Mouse (Mus musculus) kidney, postnatal 0 days (tissue): ENCODE measurements around the gene Slc24a4. TPM values are rescaled to one million over a fixed set of nuclear protein-coding genes. Genes with fewer than 3 reads are reported as not detected.

Experiments
- ATAC-seq: fragments of 200-750 bp; cut with Nextera tagmentation; replicated peaks from 2 replicates; pipeline ENCODE4 v1.8.0; 2017; ENCODE audit warnings: low read depth, moderate number of reproducible peaks, moderate TSS enrichment, moderate library complexity; ENCODE audit not compliant: low FRiP score
- DNase-seq: peaks from one replicate; pipeline ENCODE4 v3.0.0-alpha.2; 2016; ENCODE audit warnings: low spot score
- H3K27ac ChIP-seq: fragments of 300-500 bp; sonication (generic); 2 replicates; pipeline ENCODE4 v1.5.1; 2014; ENCODE audit warnings: mild to moderate bottlenecking
- H3K27me3 ChIP-seq: fragments of 300-500 bp; sonication (generic); 2 replicates; pipeline ENCODE4 v1.6.1; 2014; ENCODE audit warnings: low read length, mixed read lengths; ENCODE audit not compliant: insufficient read depth
- H3K36me3 ChIP-seq: fragments of 300-500 bp; sonication (generic); 2 replicates; pipeline ENCODE4 v1.6.1; 2014; ENCODE audit warnings: low read length, mixed read lengths; ENCODE audit not compliant: insufficient read depth
- H3K4me1 ChIP-seq: fragments of 300-500 bp; sonication (generic); replicated peaks from 2 replicates; pipeline ENCODE4 v1.6.1; 2014; ENCODE audit warnings: antibody characterized with exemption, low read length, mixed read lengths; ENCODE audit not compliant: insufficient read depth
- H3K4me2 ChIP-seq: fragments of 300-500 bp; sonication (generic); 2 replicates; pipeline ENCODE4 v1.6.1; 2014; ENCODE audit warnings: mild to moderate bottlenecking, low read length, moderate library complexity, mixed read lengths
- H3K4me3 ChIP-seq: fragments of 300-500 bp; sonication (generic); replicated peaks from 2 replicates; pipeline ENCODE4 v1.5.1; 2014; ENCODE audit warnings: low read depth, low read length
- H3K9ac ChIP-seq: fragments of 300-500 bp; sonication (generic); 2 replicates; pipeline ENCODE4 v1.6.1; 2014; ENCODE audit warnings: low read depth, low read length
- H3K9me3 ChIP-seq: fragments of 300-500 bp; sonication (generic); replicated peaks from 2 replicates; pipeline ENCODE4 v1.6.1; 2016; ENCODE audit warnings: low read length, inconsistent platforms, mixed read lengths
- CTCF ChIP-seq: IDR thresholded peaks from 2 replicates; pipeline ENCODE4 v1.5.1; 2016; ENCODE audit warnings: antibody characterized with exemption, low read depth, mild to moderate bottlenecking, moderate library complexity
- WGBS: fragments of 180-500 bp; shearing (Covaris S2); extraction: QIAGEN DNeasy Blood & Tissue Kit; methylation state at CpG from one replicate; pipeline ENCODE4 v1.1.7; 2014; 5-methylcytosine and 5-hydroxymethylcytosine counted together
- polyA plus RNA-seq: library from polyadenylated mRNA; unstranded; fragments of >200 nt; fragmentation: Nextera tagmentation; extraction: Ambion mirVana; gene quantifications from 2 replicates; pipeline ENCODE4 v1.2.1, GENCODE M21; 2015

Slc24a4 gene
- polyA plus RNA-seq, 1 experiment from 2014 or later, result not detected

DNA sequence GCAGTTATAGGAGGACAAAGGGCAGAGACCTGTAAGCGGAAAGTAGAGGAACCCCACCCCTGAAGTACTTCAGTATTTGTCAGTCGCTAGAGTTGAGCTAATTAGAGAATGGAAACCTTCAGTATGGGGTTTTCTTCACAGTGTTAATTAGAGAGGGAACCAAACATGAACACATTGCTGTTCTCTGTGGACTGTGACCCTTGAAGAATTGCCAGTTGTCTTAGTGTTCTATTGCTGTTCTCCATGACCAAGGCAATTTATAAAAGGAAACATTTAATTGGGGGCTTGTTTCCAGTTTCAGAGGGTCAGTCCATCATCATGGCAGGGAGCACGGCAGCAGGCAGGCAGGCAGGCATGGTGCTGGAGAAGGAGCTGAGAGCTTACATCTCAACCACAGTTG is 107.0 kb downstream of the Slc24a4 start:
- Histone ChIP-seq H3K4me3 (no peak overlapping the region), H3K9ac (no peak overlapping the region), H3K4me1 (no peaks in the 10 kb centered on the region), H3K27ac (no peak overlapping the region), H3K27me3 (no peaks in the 10 kb centered on the region), H3K4me2 (no peak overlapping the region), H3K9me3 (no peaks in the 10 kb centered on the region), H3K36me3 (no peaks in the 10 kb centered on the region)
- DNase-seq (no peak), ATAC-seq (no peak)
- no peak for TF ChIP-seq CTCF
- 68% methylated on average over 3 of the region's 3 CpGs for WGBS

DNA sequence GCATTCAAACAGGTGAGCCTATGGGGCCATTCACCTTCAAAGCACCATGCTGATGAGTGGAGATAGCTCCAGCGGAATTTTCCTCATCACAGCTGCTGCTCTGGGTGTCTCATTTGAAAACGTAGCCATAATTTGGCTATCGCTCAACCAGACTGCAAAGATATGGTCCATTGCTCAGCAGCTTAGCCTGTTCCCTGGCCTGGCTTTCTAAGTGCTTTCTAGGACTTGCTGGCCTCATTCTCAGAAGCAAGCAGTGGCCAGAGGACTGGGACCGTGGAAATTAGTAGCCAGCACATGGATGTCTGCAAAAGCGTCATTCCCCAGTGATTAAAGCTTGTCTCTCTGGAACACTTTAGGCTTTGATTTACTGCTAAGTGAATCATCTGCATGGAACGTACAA is 107.8 kb downstream of the Slc24a4 start:
- no peak overlapping the region for H3K27ac ChIP-seq
- no peaks in the 10 kb centered on the region for H3K27me3 ChIP-seq
- H3K9ac ChIP-seq, result no peak overlapping the region
- ATAC-seq (no peak), DNase-seq (no peak)
- H3K4me3 ChIP-seq, result no peak overlapping the region
- no peak overlapping the region for H3K4me2 ChIP-seq
- no peaks in the 10 kb centered on the region for H3K4me1 ChIP-seq
- 68% methylated on average over 6 of the region's 6 CpGs for WGBS
- H3K36me3 ChIP-seq, result no peaks in the 10 kb centered on the region
- no peaks in the 10 kb centered on the region for H3K9me3 ChIP-seq
- no peak for TF ChIP-seq CTCF

DNA sequence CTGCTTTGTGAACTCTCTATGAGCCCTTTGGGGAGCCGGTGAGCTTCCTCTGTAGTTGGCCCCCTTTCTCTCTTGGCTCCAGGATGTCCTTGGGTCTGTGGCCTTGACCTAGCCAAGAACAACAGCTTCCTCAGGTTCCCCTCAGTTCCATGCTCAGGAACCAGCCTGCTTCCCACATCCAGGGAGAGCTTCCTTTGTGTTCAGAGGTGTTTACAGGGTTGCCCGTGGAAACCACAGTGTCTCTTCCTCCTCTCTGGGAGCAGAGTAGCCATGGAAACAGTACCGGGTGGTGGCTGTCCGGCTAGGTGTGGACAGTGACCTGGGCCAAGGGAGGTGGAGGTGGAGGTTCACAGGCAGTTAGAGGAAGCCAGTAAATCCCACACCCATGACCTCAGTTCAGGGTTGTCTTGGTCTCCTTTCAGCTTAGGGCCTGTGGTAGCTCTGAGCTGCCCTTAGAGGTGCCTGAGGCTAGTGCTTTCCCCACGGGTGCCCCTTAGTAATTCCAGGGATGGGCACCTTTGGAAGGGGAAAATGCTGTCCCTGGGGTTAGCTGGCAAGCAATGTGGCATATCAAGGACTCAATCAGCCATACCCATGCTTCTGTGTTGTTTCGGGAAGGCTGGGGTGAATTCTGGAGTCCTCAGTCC is 113.7 kb downstream of the Slc24a4 start:
- H3K4me1 ChIP-seq, result no peaks in the 10 kb centered on the region
- H3K9me3 ChIP-seq, result no peaks in the 10 kb centered on the region
- DNase-seq, result peak; percentile 46
- H3K4me2 ChIP-seq, result no peak overlapping the region
- H3K9ac ChIP-seq, result no peak overlapping the region
- H3K27me3 ChIP-seq, result no peaks in the 10 kb centered on the region
- no peak overlapping the region for H3K4me3 ChIP-seq
- no peaks in the 10 kb centered on the region for H3K36me3 ChIP-seq
- H3K27ac ChIP-seq, result no peak overlapping the region
- TF ChIP-seq CTCF, result no peak
- 51% methylated on average over 6 of the region's 6 CpGs for WGBS
- ATAC-seq, result peak; percentile 54; the same call in 1 of the 2 replicates

DNA sequence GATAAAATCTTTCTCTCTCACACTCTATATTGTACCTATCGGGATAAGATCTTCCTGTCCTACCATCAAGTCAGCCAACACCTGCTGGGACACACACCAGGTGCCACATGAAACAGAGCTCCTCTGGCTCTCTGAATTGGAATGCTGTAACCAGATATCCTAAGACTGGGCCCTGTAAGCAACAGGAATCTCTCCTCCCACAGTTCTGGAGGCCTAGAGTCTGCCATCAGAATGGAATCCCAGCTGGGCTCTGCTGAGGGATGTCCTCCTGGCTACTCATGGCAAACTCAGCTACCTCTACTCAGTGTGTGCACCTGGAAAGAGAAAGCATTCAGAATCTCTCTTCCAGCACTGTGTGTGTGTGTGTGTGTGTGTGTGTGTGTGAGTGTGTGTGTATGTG is 115.4 kb downstream of the Slc24a4 start:
- WGBS, result 36% methylated on average over 1 of the region's 1 CpGs
- peak; percentile 71 for ATAC-seq
- peak; percentile 75 for DNase-seq

DNA sequence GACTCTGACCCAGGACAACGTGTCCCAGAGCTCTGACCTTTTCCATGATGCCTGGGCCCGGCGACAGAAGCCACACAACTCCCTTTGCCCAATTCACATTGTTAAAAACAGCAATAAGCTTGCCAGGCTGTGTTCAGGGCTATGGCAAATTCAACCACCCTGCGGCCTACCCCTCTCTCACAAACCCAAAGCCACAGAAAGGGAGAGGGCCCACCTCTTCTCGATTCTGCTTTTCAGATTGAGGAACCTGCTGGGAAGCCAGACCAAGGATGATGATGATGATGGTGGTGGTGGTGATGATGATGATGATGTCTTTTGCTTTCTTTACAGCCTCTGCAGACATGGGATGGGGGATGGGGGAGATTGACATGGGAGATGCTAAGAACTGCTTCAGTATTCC is 117.7 kb downstream of the Slc24a4 start:
- DNase-seq (no peak), ATAC-seq (no peak)
- WGBS, result 94% methylated on average over 5 of the region's 5 CpGs
- no peak for TF ChIP-seq CTCF
- Histone ChIP-seq H3K9me3 (no peaks in the 10 kb centered on the region), H3K36me3 (no peaks in the 10 kb centered on the region), H3K4me3 (no peak overlapping the region), H3K4me2 (no peak overlapping the region), H3K9ac (no peak overlapping the region), H3K4me1 (no peaks in the 10 kb centered on the region), H3K27ac (no peak overlapping the region), H3K27me3 (no peaks in the 10 kb centered on the region)

More for the DNA sequence above, 115.4 kb downstream of the Slc24a4 start:
- no peaks in the 10 kb centered on the region for H3K9me3 ChIP-seq
- no peak for TF ChIP-seq CTCF
- no peaks in the 10 kb centered on the region for H3K4me1 ChIP-seq
- H3K4me2 ChIP-seq, result no peak overlapping the region
- no peak overlapping the region for H3K27ac ChIP-seq
- H3K36me3 ChIP-seq, result no peaks in the 10 kb centered on the region
- H3K4me3 ChIP-seq, result no peak overlapping the region
- H3K27me3 ChIP-seq, result no peaks in the 10 kb centered on the region
- H3K9ac ChIP-seq, result no peak overlapping the region

DNA sequence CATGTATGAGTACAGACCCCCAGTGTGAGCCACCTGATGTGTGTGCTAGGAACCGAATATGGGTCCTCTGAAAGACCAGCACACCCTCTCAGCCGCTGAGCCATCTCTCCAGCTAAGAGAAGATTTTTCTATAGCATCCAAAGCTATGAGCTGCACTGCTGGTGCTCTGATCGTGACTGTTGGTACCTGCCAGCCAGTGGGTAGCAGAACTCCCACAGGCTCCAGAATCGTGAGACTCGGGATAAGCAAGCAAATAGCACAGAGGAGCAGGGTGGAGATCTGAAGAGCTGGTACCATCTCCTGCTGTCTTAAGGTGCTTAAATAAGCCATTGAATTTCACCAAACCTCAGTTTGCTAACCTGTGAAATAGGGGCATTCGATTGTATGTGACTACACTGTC is 119.6 kb downstream of the Slc24a4 start:
- 91% methylated on average over 6 of the region's 6 CpGs for WGBS
- no peak for TF ChIP-seq CTCF
- Histone ChIP-seq H3K9ac (no peak overlapping the region), H3K36me3 (no peaks in the 10 kb centered on the region), H3K27ac (no peak overlapping the region), H3K4me2 (no peak overlapping the region), H3K4me3 (no peak overlapping the region), H3K4me1 (no peaks in the 10 kb centered on the region), H3K27me3 (no peaks in the 10 kb centered on the region), H3K9me3 (no peaks in the 10 kb centered on the region)
- DNase-seq (no peak), ATAC-seq (no peak)

DNA sequence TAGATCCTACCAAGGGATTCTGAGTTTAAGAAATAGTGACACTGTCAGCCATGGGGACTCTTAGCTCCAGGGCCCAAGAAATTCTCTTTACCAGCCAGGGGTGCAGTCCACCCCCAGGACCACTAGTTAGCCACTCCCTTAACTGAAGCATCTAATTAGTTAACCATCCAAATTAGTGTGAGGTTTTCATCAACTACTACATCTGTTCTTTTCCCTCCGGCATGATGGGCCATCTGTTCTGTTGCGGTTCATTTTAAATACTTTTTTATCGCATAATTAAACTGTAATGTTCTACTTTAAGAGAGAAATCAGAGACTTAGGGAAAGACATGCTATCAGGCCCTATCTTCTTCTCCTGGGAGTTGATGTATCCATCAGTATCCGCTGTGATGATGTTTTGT is 121.8 kb downstream of the Slc24a4 start:
- Histone ChIP-seq H3K9ac (no peak overlapping the region), H3K9me3 (no peaks in the 10 kb centered on the region), H3K36me3 (no peaks in the 10 kb centered on the region), H3K27me3 (no peaks in the 10 kb centered on the region), H3K4me1 (no peaks in the 10 kb centered on the region), H3K4me2 (no peak overlapping the region), H3K27ac (no peak overlapping the region), H3K4me3 (no peak overlapping the region)
- WGBS, result 87% methylated on average over 4 of the region's 4 CpGs
- ATAC-seq (no peak), DNase-seq (no peak)
- TF ChIP-seq CTCF, result no peak
